Mouse (Mus musculus) MEL (cell line): ENCODE measurements around the gene Sell. TPM values are rescaled to one million over a fixed set of nuclear protein-coding genes. Genes with fewer than 3 reads are reported as not detected.

ENCODE experiments used
- DNase-seq: peaks from one replicate; pipeline ENCODE4 v3.0.0; 2011; ENCODE audit warnings: low read depth, low spot score
- H3K27ac ChIP-seq: 2 replicates; pipeline ENCODE4 v1.5.1; 2012; ENCODE audit warnings: low read depth, mild to moderate bottlenecking, control low read depth, low read length, moderate library complexity; ENCODE audit not compliant: control insufficient read depth
- H3K27me3 ChIP-seq, 2 experiments: fragments of 150-350 bp in 1 of 2; sonication (generic) in 1 of 2; 2 replicates each; pipeline ENCODE4 v1.6.1; 2012; ENCODE audit warnings: low read length in 2 of 2, mild to moderate bottlenecking in 2 of 2, improper control_type of control experiment in 1 of 2, moderate library complexity in 1 of 2; ENCODE audit not compliant: insufficient read depth in 2 of 2, control insufficient read depth in 1 of 2
- H3K36me3 ChIP-seq, 2 experiments: 2 replicates each; pipeline ENCODE4 v1.6.1; 2012 to 2014; ENCODE audit warnings: low read length in 2 of 2, improper control_type of control experiment in 1 of 2, inconsistent platforms in 1 of 2, mild to moderate bottlenecking in 1 of 2; ENCODE audit not compliant: insufficient read depth in 2 of 2, control insufficient read depth in 1 of 2
- H3K4me1 ChIP-seq, 2 experiments: fragments of 150-350 bp in 1 of 2; sonication (generic) in 1 of 2; 2 replicates each; pipeline ENCODE4 v1.6.1; 2012; ENCODE audit warnings: low read length in 2 of 2, improper control_type of control experiment in 1 of 2, mild to moderate bottlenecking in 1 of 2; ENCODE audit not compliant: insufficient read depth in 2 of 2, control insufficient read depth in 1 of 2
- H3K4me3 ChIP-seq, 2 experiments: fragments of 150-350 bp in 1 of 2; sonication (generic) in 1 of 2; 2 replicates each; pipeline ENCODE4 v1.5.1; 2012; ENCODE audit warnings: low read depth in 2 of 2, low read length in 2 of 2, mild to moderate bottlenecking in 2 of 2, moderate library complexity in 2 of 2, control low read depth in 1 of 2, improper control_type of control experiment in 1 of 2; ENCODE audit not compliant: control insufficient read depth in 1 of 2, insufficient read depth in 1 of 2
- H3K79me2 ChIP-seq: 2 replicates; pipeline ENCODE4 v1.6.1; 2012; ENCODE audit warnings: mild to moderate bottlenecking, low read length, moderate library complexity; ENCODE audit not compliant: control insufficient read depth, poor library complexity, insufficient read depth
- H3K9ac ChIP-seq: 2 replicates; pipeline ENCODE4 v1.6.1; 2012; ENCODE audit warnings: low read depth, mild to moderate bottlenecking, control low read depth, low read length, moderate library complexity; ENCODE audit not compliant: control insufficient read depth, poor library complexity, severe bottlenecking
- H3K9me3 ChIP-seq: fragments of 150-350 bp; sonication (generic); replicated peaks from 2 replicates; pipeline ENCODE4 v1.6.1; 2012; ENCODE audit warnings: mild to moderate bottlenecking, low read length, improper control_type of control experiment, moderate library complexity; ENCODE audit not compliant: insufficient read depth
- E2F4 ChIP-seq: IDR thresholded peaks from 2 replicates; pipeline ENCODE4 v1.6.1; 2011; ENCODE audit warnings: low read depth, low read length, improper control_type of control experiment, borderline replicate concordance
- ELF1 ChIP-seq: IDR thresholded peaks from 2 replicates; pipeline ENCODE4 v1.6.1; 2014; ENCODE audit warnings: low read depth, mild to moderate bottlenecking, inconsistent platforms, low read length, improper control_type of control experiment, moderate library complexity
- KAT2A ChIP-seq: conservative IDR thresholded peaks from 2 replicates; pipeline ENCODE4 v1.6.1; 2012; ENCODE audit warnings: low read depth, low read length, improper control_type of control experiment, inconsistent platforms
- MAFK ChIP-seq: IDR thresholded peaks from 2 replicates; pipeline ENCODE4 v1.6.1; 2011; ENCODE audit warnings: low read depth, mild to moderate bottlenecking, low read length, improper control_type of control experiment, borderline replicate concordance
- MEF2A ChIP-seq: IDR thresholded peaks from 2 replicates; pipeline ENCODE4 v1.6.1; 2014; ENCODE audit warnings: low read depth, mild to moderate bottlenecking, inconsistent platforms, low read length, improper control_type of control experiment; ENCODE audit not compliant: poor library complexity, insufficient replicate concordance, severe bottlenecking; ENCODE audit errors: extremely low read depth
- MYC ChIP-seq: IDR thresholded peaks from 2 replicates; pipeline ENCODE4 v1.6.1; 2011; ENCODE audit warnings: low read depth, mild to moderate bottlenecking, low read length, improper control_type of control experiment, moderate library complexity
- NRF1 ChIP-seq: IDR thresholded peaks from 2 replicates; pipeline ENCODE4 v1.6.1; 2014; ENCODE audit warnings: low read depth, mild to moderate bottlenecking, inconsistent platforms, low read length, improper control_type of control experiment, moderate library complexity; ENCODE audit not compliant: poor library complexity, insufficient read depth, severe bottlenecking
- POLR2AphosphoS2 ChIP-seq: IDR thresholded peaks from 2 replicates; pipeline ENCODE4 v1.6.1; 2011; ENCODE audit warnings: low read length, improper control_type of control experiment
- POLR2AphosphoS5 ChIP-seq: IDR thresholded peaks from 2 replicates; pipeline ENCODE4 v1.6.1; 2012; ENCODE audit warnings: low read depth, borderline replicate concordance, mild to moderate bottlenecking, inconsistent platforms, low read length, moderate library complexity, mixed read lengths
- RAD21 ChIP-seq: IDR thresholded peaks from 2 replicates; pipeline ENCODE4 v1.6.1; 2011; ENCODE audit warnings: mild to moderate bottlenecking, low read depth, low read length, improper control_type of control experiment
- RCOR1 ChIP-seq: IDR thresholded peaks from 2 replicates; pipeline ENCODE4 v1.6.1; 2012; ENCODE audit warnings: low read depth, mild to moderate bottlenecking, inconsistent platforms, low read length, improper control_type of control experiment
- TBP ChIP-seq: IDR thresholded peaks from 2 replicates; pipeline ENCODE4 v1.8.0; 2011; ENCODE audit warnings: low read depth, low read length, improper control_type of control experiment
- TCF12 ChIP-seq: IDR thresholded peaks from 2 replicates; pipeline ENCODE4 v1.6.1; 2014; ENCODE audit warnings: low read depth, mild to moderate bottlenecking, inconsistent platforms, low read length, improper control_type of control experiment, moderate library complexity
- UBTF ChIP-seq: IDR thresholded peaks from 2 replicates; pipeline ENCODE4 v1.6.1; 2012; ENCODE audit warnings: low read depth, mild to moderate bottlenecking, inconsistent platforms, low read length, improper control_type of control experiment, moderate library complexity, borderline replicate concordance; ENCODE audit not compliant: insufficient read depth
- USF1 ChIP-seq: IDR thresholded peaks from 2 replicates; pipeline ENCODE4 v1.6.1; 2014; ENCODE audit warnings: low read depth, mild to moderate bottlenecking, inconsistent platforms, low read length, improper control_type of control experiment, moderate library complexity
- USF2 ChIP-seq, 2 experiments: IDR thresholded peaks; 2 replicates each; pipeline ENCODE4 v1.6.1; 2011 to 2012; ENCODE audit warnings: improper control_type of control experiment in 2 of 2, low read length in 2 of 2, borderline replicate concordance in 1 of 2, inconsistent platforms in 1 of 2, low read depth in 1 of 2, mild to moderate bottlenecking in 1 of 2; ENCODE audit not compliant: insufficient read depth in 1 of 2
- ZNF384 ChIP-seq: IDR thresholded peaks from 2 replicates; pipeline ENCODE4 v1.6.1; 2012; ENCODE audit warnings: low read depth, mild to moderate bottlenecking, inconsistent platforms, low read length, improper control_type of control experiment
- polyA plus RNA-seq, 2 experiments: library from polyadenylated mRNA; stranded (reverse) in 1 of 2; unstranded in 1 of 2; fragments of >175 nt in 1 of 2; fragments of >200 nt in 1 of 2; gene quantifications; 2 replicates each; pipeline versions ENCODE4 v1.2.1 to v1.2.4; 2012; ENCODE audit warnings: low replicate concordance in 2 of 2, low read depth in 1 of 2; ENCODE audit not compliant: insufficient read length in 2 of 2, insufficient read depth in 1 of 2, missing spikeins in 1 of 2
- total RNA-seq: library from RNA; depleted of rRNA; stranded (reverse); fragments of 300-350 nt; gene quantifications from 2 replicates; pipeline ENCODE4 v1.2.3, GENCODE M21; 2012; rRNA removed

Sell gene
- total and polyA plus RNA-seq, 3 experiments: 0.04 TPM; not detected in 2

- no peak for TF ChIP-seq POLR2AphosphoS2
- no peak for TF ChIP-seq ELF1
- no peak for TF ChIP-seq KAT2A
- no peak for TF ChIP-seq TCF12
- TF ChIP-seq USF2 (IDR thresholded peaks at IDR 0.05; ENCODE audit: borderline replicate concordance in 1 of 2, insufficient read depth in 1 of 2, low read depth in 1 of 2, low read length in 2 of 2): no peak
- no peak for TF ChIP-seq ZNF384
- TF ChIP-seq UBTF: no peak
- no peak for TF ChIP-seq RCOR1
- no peak for TF ChIP-seq TBP
- no peak for TF ChIP-seq E2F4
- no peak for TF ChIP-seq USF1
- no peak for TF ChIP-seq RAD21
- TF ChIP-seq MYC: no peak
- no peak for TF ChIP-seq MEF2A
- TF ChIP-seq MAFK: no peak
- H3K4me1 ChIP-seq: no peaks in the 10 kb centered on the region
- peaks cover 0 to 4% of the 10 kb centered on the region in 2 experiments; a peak in 2 of 4 replicates for H3K27me3 ChIP-seq
- H3K79me2 ChIP-seq: no peaks in the 10 kb centered on the region
- H3K9me3 ChIP-seq: no peaks in the 10 kb centered on the region
- no peak overlapping the region for H3K9ac ChIP-seq
- H3K27ac ChIP-seq: no peak overlapping the region
- DNase-seq: no peak
- H3K4me3 ChIP-seq: no peak overlapping the region
- no peaks in the 10 kb centered on the region for H3K36me3 ChIP-seq
Measured at GRCm38 (mm10) chr1:164130013-164130412, 68.2 kb downstream of the Sell start.

- H3K4me3 ChIP-seq: no peak overlapping the region
- H3K79me2 ChIP-seq: no peaks in the 10 kb centered on the region
- no peak overlapping the region for H3K27ac ChIP-seq
- TF ChIP-seq NRF1 (no peak), POLR2AphosphoS5 (no peak), MEF2A (no peak)
- TF ChIP-seq, all 39 proteins: peak for 0
- H3K9ac ChIP-seq: no peak overlapping the region
- H3K9me3 ChIP-seq: no peaks in the 10 kb centered on the region
- no peak for DNase-seq
- no peaks in the 10 kb centered on the region for H3K4me1 ChIP-seq
- H3K36me3 ChIP-seq: no peaks in the 10 kb centered on the region
- peaks cover 0 to 1% of the 10 kb centered on the region in 2 experiments; a peak in 2 of 4 replicates for H3K27me3 ChIP-seq
Measured at GRCm38 (mm10) chr1:164132609-164133008, 70.8 kb downstream of the Sell start.

Other genes with a start within 250 kb of the Sell start
- 11.0 and 12.2 TPM in 2 replicates for gene Scyl3, start 132.9 kb upstream of the Sell start, total RNA-seq
- 10 to 100 TPM; 21.2 to 55.7 TPM for gene Scyl3, start 132.9 kb upstream of the Sell start, polyA plus RNA-seq
- gene BC055324, start 67.2 kb upstream of the Sell start, total RNA-seq: 19.2 and 21.5 TPM in 2 replicates
- 10 to 100 TPM in 1 of 2 experiments, not detected in 1; 21.4 TPM for gene BC055324, start 67.2 kb upstream of the Sell start, polyA plus RNA-seq
- gene Mettl18, start 67.1 kb upstream of the Sell start, total RNA-seq: 6.9 and 7.1 TPM in 2 replicates
- 1 to 10 TPM in 1 of 2 experiments, not detected in 1; 5.8 TPM for gene Mettl18, start 67.1 kb upstream of the Sell start, polyA plus RNA-seq
- gene Sele, start 13.7 kb upstream of the Sell start, total RNA-seq: not detected in 2 replicates
- not detected for gene Sele, start 13.7 kb upstream of the Sell start, polyA plus RNA-seq
- not detected in 2 replicates for gene Selp, start 53.3 kb downstream of the Sell start, total RNA-seq
- not detected for gene Selp, start 53.3 kb downstream of the Sell start, polyA plus RNA-seq
- not detected in 2 replicates for gene F5, start 89.9 kb downstream of the Sell start, total RNA-seq
- not detected for gene F5, start 89.9 kb downstream of the Sell start, polyA plus RNA-seq
- 9.7 TPM in 2 replicates for gene Slc19a2, start 187.1 kb downstream of the Sell start, total RNA-seq
- gene Slc19a2, start 187.1 kb downstream of the Sell start, polyA plus RNA-seq: 10 to 100 TPM in 1 of 2 experiments, 1 to 10 TPM in 1; 9.0 to 54.2 TPM
- gene Ccdc181, start 213.6 kb downstream of the Sell start, total RNA-seq: 11.0 and 13.0 TPM in 2 replicates
- gene Ccdc181, start 213.6 kb downstream of the Sell start, polyA plus RNA-seq: 10 to 100 TPM in 1 of 2 experiments, not detected in 1; 15.8 TPM
- gene Nme7, start 242.1 kb downstream of the Sell start, total RNA-seq: 27.6 and 28.7 TPM in 2 replicates
- 10 to 100 TPM in 1 of 2 experiments, not detected in 1; 23.2 TPM for gene Nme7, start 242.1 kb downstream of the Sell start, polyA plus RNA-seq
- 14.1 and 18.2 TPM in 2 replicates for gene Blzf1, start 245.5 kb downstream of the Sell start, total RNA-seq
- 10 to 100 TPM in 1 of 2 experiments, not detected in 1; 17.1 TPM for gene Blzf1, start 245.5 kb downstream of the Sell start, polyA plus RNA-seq